Mouse (Mus musculus) skeletal muscle tissue, adult 2 months (tissue): ENCODE measurements around the gene BC067074.
"Not testable (repeated sequence)": the region's sequence is repeated elsewhere in the genome, so short reads cannot be mapped to it uniquely, and the experiment has no call there.

Experiments used
- DNase-seq: peaks from one replicate; pipeline ENCODE4 v3.0.0-alpha.2; 2012; ENCODE audit warnings: low read depth, low spot score

Gene BC067074

GRCm38 (mm10) chr13:113374084-113374405 lies 81.1 kb downstream of the BC067074 start:
- no peak for DNase-seq

DNA sequence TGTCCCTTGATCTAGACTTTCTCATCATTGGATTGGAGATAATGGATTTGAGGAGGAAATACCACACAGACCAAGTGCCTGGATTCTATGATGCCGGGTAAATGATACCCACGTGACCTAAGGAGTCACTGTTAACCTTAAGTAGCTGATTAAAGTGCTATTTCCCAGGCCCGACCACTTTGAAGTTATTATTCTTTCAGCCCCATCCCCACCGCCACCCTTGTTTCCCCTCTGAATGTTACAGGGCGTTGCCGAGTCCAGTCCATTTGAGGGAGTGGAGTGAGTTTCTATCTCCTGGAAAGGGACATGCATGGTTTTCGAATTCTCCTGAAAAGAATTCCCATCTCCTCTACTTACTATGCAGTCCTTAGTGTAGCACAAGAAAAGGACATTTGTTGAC lies 84.7 kb downstream of the BC067074 start:
- no peak for DNase-seq

- DNase-seq, result peak; percentile 39
Measured at GRCm38 (mm10) chr13:113378980-113379410, 86.0 kb downstream of the BC067074 start.

- no peak for DNase-seq
Measured at GRCm38 (mm10) chr13:113379766-113380309, 86.9 kb downstream of the BC067074 start.

GRCm38 (mm10) chr13:113381710-113382109 lies 88.8 kb downstream of the BC067074 start:
- DNase-seq, result peak; percentile 33

GRCm38 (mm10) chr13:113382201-113382600 lies 89.2 kb downstream of the BC067074 start:
- DNase-seq, result no peak

GRCm38 (mm10) chr13:113382770-113383169 lies 89.8 kb downstream of the BC067074 start:
- DNase-seq, result not testable (repeated sequence)

- DNase-seq, result no peak
Measured at GRCm38 (mm10) chr13:113393386-113393785, 100.4 kb downstream of the BC067074 start.

DNA sequence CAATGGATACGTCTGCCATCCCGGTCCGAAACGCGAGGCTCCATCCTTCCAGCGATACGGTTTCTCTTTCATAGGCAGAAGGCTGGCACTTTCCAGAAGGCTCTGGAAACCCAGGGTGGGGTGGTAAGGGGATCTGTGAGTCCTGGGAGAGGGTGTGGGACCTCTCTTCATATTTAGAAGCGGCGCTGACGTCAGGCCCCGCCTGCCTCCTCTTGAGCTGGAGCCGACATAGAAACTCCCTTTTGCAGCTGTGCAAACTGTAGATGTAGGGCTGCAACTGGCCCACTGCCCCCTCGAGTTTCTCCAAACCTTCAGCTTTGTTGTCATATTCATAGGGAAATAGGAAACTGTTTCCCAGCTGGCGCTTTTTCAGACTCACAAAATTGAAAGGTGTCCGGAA lies 101.6 kb downstream of the BC067074 start:
- peak; percentile 79 for DNase-seq

DNA sequence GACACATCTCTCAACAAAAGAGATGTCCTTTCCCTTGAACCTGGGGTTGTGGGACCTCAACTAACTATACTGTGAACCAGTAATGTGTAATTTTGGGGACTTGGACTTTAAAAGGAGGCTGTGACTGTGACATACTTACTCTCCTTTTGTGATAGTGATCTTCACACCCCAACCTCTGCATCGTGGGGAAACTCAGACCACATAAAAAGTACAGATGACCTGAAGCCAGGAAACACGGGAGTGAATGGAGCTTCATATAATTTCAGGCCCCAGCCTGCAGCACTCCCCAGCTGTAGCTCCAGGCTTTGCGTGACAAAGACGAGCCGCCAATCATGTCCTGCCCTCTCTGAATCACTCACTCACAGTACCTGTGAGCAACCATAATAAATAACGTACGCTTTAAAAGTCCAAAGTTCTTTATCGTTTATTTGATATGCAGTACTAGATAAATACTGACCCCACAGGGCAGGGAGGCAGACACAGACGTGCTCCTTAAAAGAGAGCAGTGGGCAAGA lies 104.1 kb downstream of the BC067074 start:
- DNase-seq, result no peak

GRCm38 (mm10) chr13:113401373-113402010 lies 108.5 kb downstream of the BC067074 start:
- DNase-seq, result peak; percentile 81

DNA sequence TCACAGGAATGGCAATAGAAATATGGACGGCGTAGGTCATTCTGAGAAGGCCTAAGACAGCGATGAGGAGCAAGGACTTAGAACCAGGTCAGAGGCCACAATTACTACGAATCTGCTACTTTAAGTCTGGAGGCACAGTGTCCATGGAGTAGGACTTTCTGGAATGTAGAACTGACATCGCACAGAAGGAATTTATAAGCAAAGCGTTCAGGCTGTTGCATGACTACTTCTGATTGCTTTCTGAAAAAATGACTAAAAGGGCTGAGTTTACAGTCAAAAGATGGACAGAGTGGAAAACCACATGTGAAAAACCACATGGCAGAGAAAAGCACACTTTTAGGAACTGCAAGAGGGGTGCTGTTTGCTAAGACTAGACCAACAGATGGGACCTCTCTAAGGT lies 110.7 kb downstream of the BC067074 start:
- DNase-seq, result no peak

DNA sequence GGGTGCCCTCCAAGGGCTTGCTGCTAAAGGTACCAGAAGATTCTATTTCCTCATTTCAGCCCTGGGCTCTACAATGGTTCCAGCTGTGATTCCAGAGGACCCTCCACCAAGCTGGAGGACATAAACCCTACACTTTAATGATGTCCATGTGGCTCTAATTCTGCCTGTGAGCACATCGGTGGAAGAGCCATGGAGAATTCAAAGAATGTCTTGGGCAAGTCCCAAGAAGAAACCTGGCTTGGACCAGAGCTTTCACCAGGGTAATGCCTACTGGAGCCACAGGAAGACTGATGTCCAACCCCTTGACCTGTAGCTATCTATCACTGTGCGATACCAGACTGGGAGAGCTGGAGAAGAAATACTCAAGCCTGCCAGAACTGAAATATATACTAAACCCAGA lies 111.2 kb downstream of the BC067074 start:
- no peak for DNase-seq

DNA sequence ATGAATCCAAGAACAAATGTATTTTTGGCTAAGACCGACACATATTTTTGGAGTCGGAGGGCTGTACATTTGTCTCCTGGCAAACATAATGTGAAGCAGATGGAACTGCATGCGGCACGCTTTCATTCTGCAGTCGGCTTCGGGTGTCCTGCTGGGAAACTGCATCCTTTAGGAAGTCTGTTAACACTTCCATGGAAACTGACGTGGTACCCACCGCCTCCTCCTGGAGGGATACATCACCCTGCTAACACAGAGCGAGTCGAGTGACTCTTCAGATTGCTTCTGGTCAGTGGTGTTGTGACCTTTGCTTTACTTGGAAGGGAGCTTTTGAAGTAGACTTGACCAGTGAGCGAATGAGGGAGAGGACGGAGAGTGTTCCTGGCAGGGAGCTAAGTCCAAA lies 117.0 kb downstream of the BC067074 start:
- DNase-seq, result no peak

DNA sequence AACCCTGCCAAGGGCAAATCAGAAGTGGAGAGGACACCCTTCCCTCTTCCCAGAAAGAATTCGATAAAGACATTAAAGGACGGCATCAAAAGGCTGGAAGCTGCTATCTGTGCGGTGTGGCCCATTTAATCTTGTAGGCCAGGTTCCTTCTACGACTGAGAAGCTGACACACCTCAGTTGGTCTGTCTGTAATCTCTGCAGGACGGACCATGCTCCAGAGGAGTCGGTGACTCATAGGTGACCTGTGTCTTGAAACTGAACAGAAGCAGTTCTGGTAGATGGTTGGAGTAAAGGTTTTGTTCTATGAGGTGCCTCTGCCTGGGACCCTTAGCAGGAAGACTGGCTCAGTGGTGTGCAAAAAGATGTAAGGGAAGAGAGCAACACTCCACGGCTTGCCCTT lies 122.6 kb downstream of the BC067074 start:
- no peak for DNase-seq

DNA sequence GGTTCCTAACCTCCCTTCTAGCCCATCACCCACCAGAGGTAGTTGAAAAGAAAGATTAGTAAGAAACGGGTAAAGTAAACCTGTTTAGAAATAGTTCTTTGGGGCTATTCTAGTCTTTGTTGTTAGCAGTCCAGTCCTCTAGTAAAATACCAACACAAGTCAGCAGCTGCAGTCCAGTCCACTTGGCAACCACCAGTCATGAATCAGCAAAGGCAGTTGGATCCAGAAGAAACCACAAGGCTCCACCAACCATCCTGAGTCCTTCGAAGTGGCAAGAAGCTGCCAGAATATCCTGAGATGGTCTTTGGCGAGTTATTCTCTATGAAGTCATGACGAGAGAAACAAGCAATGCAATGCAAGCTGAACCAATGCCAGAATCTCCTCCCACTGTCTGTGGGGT lies 124.0 kb downstream of the BC067074 start:
- DNase-seq, result no peak

GRCm38 (mm10) chr13:113417757-113418483 lies 125.0 kb downstream of the BC067074 start:
- DNase-seq, result peak; percentile 75

- no peak for DNase-seq
Measured at GRCm38 (mm10) chr13:113418632-113419031, 125.7 kb downstream of the BC067074 start.

GRCm38 (mm10) chr13:113421472-113421871 lies 128.5 kb downstream of the BC067074 start:
- no peak for DNase-seq

DNA sequence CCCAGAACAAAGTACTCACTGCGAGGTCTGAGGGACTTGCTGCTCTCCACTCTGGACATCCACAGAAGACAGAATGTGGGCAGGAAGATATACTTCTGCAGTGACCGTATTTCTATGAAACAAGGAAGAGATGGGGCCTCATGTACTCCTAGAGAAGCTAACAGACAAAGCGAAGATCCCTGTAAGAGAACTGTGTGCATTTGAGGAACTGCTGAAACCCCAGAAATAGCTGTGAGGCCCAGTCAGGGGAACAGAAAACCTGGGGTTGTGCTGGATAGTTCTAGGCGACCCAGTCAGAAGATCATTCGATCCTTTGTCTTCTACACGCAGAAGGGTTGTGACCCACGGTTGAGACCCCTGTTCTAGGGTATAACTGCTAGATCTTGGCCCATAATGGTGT lies 130.9 kb downstream of the BC067074 start:
- DNase-seq, result no peak

DNA sequence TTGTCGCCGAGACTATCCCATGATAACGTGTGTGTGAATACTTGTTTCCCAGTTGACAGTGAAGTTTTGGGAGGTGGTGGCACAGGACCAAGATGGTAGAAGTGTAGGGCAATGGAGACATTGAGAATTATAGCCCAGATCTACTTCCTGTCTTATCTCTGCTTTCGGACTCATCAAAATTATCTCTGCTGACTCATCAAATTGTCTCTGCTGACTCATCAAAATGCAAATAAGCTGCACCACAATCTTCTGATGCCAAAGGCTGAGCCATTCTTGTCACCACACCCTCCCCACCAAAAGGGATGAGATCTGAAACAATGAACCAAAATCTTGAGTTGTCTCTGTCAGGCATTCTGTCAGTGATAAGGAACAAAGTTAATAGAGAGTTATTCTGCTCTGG lies 132.9 kb downstream of the BC067074 start:
- DNase-seq, result no peak
